ENCODE assay signal across 1 mouse cellular context in the genomic region with DNA sequence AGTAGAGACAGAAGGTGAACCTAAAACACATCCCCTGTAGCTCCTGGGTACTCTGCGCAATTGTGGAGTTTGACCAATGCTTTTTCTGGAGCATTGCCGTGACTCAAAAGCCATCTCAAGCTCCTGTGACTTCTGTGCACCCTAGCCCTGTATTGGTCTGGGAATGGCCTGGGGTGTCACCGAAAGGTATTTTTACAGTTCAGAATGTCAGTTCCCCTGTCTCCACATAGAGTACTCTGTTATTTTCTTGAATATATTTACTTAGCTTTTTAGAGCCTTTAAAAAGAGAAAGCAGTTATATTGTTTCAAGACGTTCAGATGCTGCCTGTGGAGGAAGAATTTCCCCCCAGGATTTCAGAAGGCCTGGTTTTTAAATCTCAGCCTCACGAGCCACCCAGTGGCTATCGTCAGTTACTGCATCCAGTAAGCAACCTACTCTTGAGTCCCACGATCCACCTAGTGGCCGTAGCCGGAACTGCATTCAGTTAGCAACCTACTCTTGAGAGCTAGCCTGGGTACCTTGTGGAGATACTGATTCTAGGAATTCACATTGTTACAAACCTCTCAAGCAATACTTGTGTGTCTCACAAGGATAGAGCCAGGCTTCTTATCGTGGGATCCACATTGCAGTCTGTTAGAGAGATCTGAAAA.
TF ChIP-seq lines count a peak whose summit lies in the region.

No protein-coding gene starts in this region.

TF ChIP-seq in CH12.LX, 34 proteins besides CTCF, POLR2A, EP300 and RAD21 (continued from another document):
- TF ChIP-seq JUN (IDR thresholded peaks at IDR 0.05; ENCODE audit: insufficient read depth, low read depth, low read length), result no peak
- TF ChIP-seq MEF2A (IDR thresholded peaks at IDR 0.05; ENCODE audit: borderline replicate concordance, low read depth, low read length), result peak; percentile 30; the same call in 1 of the 2 replicates
- peak; percentile 63 for TF ChIP-seq IRF4 (IDR thresholded peaks at IDR 0.05; ENCODE audit: low read depth, low read length)
- no peak for TF ChIP-seq TBP (conservative IDR thresholded peaks at IDR 0.05; ENCODE audit: low read depth, low read length)
- no peak for TF ChIP-seq KAT2A (IDR thresholded peaks at IDR 0.05; ENCODE audit: insufficient replicate concordance, low read length)
- TF ChIP-seq MAFK (IDR thresholded peaks at IDR 0.05; ENCODE audit: insufficient replicate concordance, low read length), result no peak
- no peak for TF ChIP-seq SIN3A (IDR thresholded peaks at IDR 0.05; ENCODE audit: low read length)
- TF ChIP-seq CHD1 (IDR thresholded peaks at IDR 0.05; ENCODE audit: low read depth, low read length), result no peak
- no peak for TF ChIP-seq PAX5 (IDR thresholded peaks at IDR 0.05; ENCODE audit: low read length)
- peak; percentile 35; the same call in 1 of the 2 replicates for TF ChIP-seq ELF1 (IDR thresholded peaks at IDR 0.05; ENCODE audit: low read depth, low read length)
- no peak for TF ChIP-seq USF2 (conservative IDR thresholded peaks at IDR 0.05; ENCODE audit: low read depth, low read length)
- TF ChIP-seq USF1 (IDR thresholded peaks at IDR 0.05; ENCODE audit: low read depth, low read length), result no peak
